Mouse (Mus musculus): Measurements from ENCODE around the gene Fam151a.

GRCm38 (mm10) chr4:106688636-106689296, 44.9 kb upstream of the Fam151a start:
- TF ChIP-seq POLR2AphosphoS2 (IDR thresholded peaks at IDR 0.05; ENCODE audit: insufficient read length, low read depth) (no peak), POLR2A (IDR thresholded peaks at IDR 0.05; ENCODE audit: insufficient read length, low read depth) (no peak), USF1 (IDR thresholded peaks at IDR 0.05; ENCODE audit: low read depth) (no peak)
